Mouse (Mus musculus): ENCODE data around the gene Akr1a1. TPM values are rescaled to one million over a fixed set of nuclear protein-coding genes. Genes with fewer than 3 reads are reported as not detected.
A peak's percentile ranks its signal among the peaks of the same experiment; 100 is the strongest.

Gene Akr1a1
- 347 and 373 TPM in 2 replicates for total RNA-seq (2012; rRNA removed)
- 517 and 533 TPM in 2 replicates for total RNA-seq (2014; rRNA removed)
- 450 and 470 TPM in 2 replicates for polyA plus RNA-seq (2012; ENCODE audit: insufficient read length, low read depth)

GRCm38 (mm10) chr4:116650924-116651796 lies at the start of gene Akr1a1:
Gene Akr1a1, minus strand, starts transcription at chr4:116651680.
- DNase-seq (ENCODE audit: extremely low read depth): peak; percentile 89
- no peaks in the 10 kb centered on the region for H3K9me3 ChIP-seq (replicated peaks; ENCODE audit: low read length)
- peaks cover 13 to 26% of the 10 kb centered on the region in 2 experiments for H3K36me3 ChIP-seq (replicated peaks in 1 of 2; ENCODE audit: control insufficient read depth in 1 of 2, insufficient read depth in 1 of 2, low read length in 1 of 2)
- H3K4me1 ChIP-seq (ENCODE audit: control insufficient read depth in 1 of 2, insufficient read depth in 2 of 2): peaks cover 3 to 54% of the 10 kb centered on the region in 2 experiments; a peak in 3 of 4 replicates
- in situ Hi-C loops (cut with MboI; ENCODE audit: low pct_ligation_motif_present, low pct_unique_long_range_greater_than_20kb, low sequenced_read_pairs): no loop called here
- peak within 1 kb of the TSS; percentile 59 to 91 (median 84) for H3K4me3 ChIP-seq (replicated peaks in 1 of 3; ENCODE audit: low read depth in 2 of 3, low read length in 2 of 3, poor library complexity in 1 of 3)
- H3K9ac ChIP-seq (ENCODE audit: insufficient read depth, low read depth): peak within 1 kb of the TSS; percentile 82
- dilution Hi-C loops (cut with MboI; ENCODE audit: extremely low pct_ligation_motif_present, extremely low pct_unique_long_range_greater_than_20kb, low sequenced_read_pairs): no loop called here
- H3K4me2 ChIP-seq (ENCODE audit: insufficient read depth, low read depth, poor library complexity, severe bottlenecking): peak within 1 kb of the TSS; percentile 79
- no peaks in the 10 kb centered on the region for H3K27me3 ChIP-seq (replicated peaks)
- H3K79me2 ChIP-seq (replicated peaks; ENCODE audit: control insufficient read depth, extremely low read depth, insufficient read depth, poor library complexity, severe bottlenecking): peaks cover 51% of the 10 kb centered on the region
- H3K27ac ChIP-seq (ENCODE audit: insufficient read depth, low read depth): peak within 1 kb of the TSS; percentile 51
- TF ChIP-seq CTCF (conservative IDR thresholded peaks at IDR 0.05 in 1 of 2, IDR thresholded peaks at IDR 0.05 in 1 of 2; ENCODE audit: low read depth in 2 of 2, low read length in 2 of 2): no peak
- 0 out of 2 replicates have a peak, but pooled peaks have one; percentile 35 for TF ChIP-seq MAZ (IDR thresholded peaks at IDR 0.05; ENCODE audit: low read depth, low read length)
- no peak for TF ChIP-seq USF1 (IDR thresholded peaks at IDR 0.05; ENCODE audit: low read depth, low read length)
- TF ChIP-seq MAX (IDR thresholded peaks at IDR 0.05; ENCODE audit: low read length): peak; percentile 47; the same call in 1 of the 2 replicates
- no peak for TF ChIP-seq EP300 (IDR thresholded peaks at IDR 0.05; ENCODE audit: low read length)
- TF ChIP-seq ZKSCAN1 (IDR thresholded peaks at IDR 0.05; ENCODE audit: borderline replicate concordance, low read depth, low read length): no peak
- TF ChIP-seq HCFC1 (IDR thresholded peaks at IDR 0.05; ENCODE audit: low read depth, low read length): peak; percentile 89
- no peak for TF ChIP-seq SMC3 (IDR thresholded peaks at IDR 0.05; ENCODE audit: low read depth, low read length)
- peak; percentile 86 for TF ChIP-seq TCF12 (IDR thresholded peaks at IDR 0.05; ENCODE audit: low read depth, low read length)
- TF ChIP-seq CHD1 (IDR thresholded peaks at IDR 0.05; ENCODE audit: low read depth, low read length): no peak
- TF ChIP-seq USF2 (conservative IDR thresholded peaks at IDR 0.05; ENCODE audit: low read depth, low read length): no peak
- 0 out of 2 replicates have a peak, but pooled peaks have one; percentile 15 for TF ChIP-seq RCOR1 (conservative IDR thresholded peaks at IDR 0.05; ENCODE audit: low read depth, low read length)
- TF ChIP-seq ZC3H11A (IDR thresholded peaks at IDR 0.05; ENCODE audit: low read depth, low read length): no peak
- TF ChIP-seq ELF1 (IDR thresholded peaks at IDR 0.05; ENCODE audit: low read depth, low read length): peak; percentile 50; the same call in 1 of the 2 replicates
- TF ChIP-seq KAT2A (IDR thresholded peaks at IDR 0.05; ENCODE audit: insufficient replicate concordance, low read length): peak; percentile 74; the same call in 1 of the 2 replicates
- TF ChIP-seq MAFK (IDR thresholded peaks at IDR 0.05; ENCODE audit: insufficient replicate concordance, low read length): 0 out of 2 replicates have a peak, but pooled peaks have one; percentile 8
- TF ChIP-seq PAX5 (IDR thresholded peaks at IDR 0.05; ENCODE audit: low read length): no peak
- peak; percentile 82 for TF ChIP-seq NELFE (IDR thresholded peaks at IDR 0.05; ENCODE audit: low read depth, low read length)
- TF ChIP-seq MXI1 (IDR thresholded peaks at IDR 0.05; ENCODE audit: low read depth, low read length): peak; percentile 56
- TF ChIP-seq JUN (IDR thresholded peaks at IDR 0.05; ENCODE audit: insufficient read depth, low read depth, low read length): no peak
- no peak for TF ChIP-seq ZNF384 (IDR thresholded peaks at IDR 0.05; ENCODE audit: low read depth, low read length)
- peak; percentile 87 for TF ChIP-seq POLR2A (IDR thresholded peaks at IDR 0.05; ENCODE audit: low read depth, low read length)
- TF ChIP-seq JUND (conservative IDR thresholded peaks at IDR 0.05; ENCODE audit: low read depth, low read length): no peak
- no peak; the same call in 1 of the 2 replicates for TF ChIP-seq MEF2A (IDR thresholded peaks at IDR 0.05; ENCODE audit: borderline replicate concordance, low read depth, low read length)
- TF ChIP-seq E2F4 (IDR thresholded peaks at IDR 0.05; ENCODE audit: insufficient replicate concordance, low read depth, low read length): no peak
- TF ChIP-seq UBTF (IDR thresholded peaks at IDR 0.05; ENCODE audit: low read depth, low read length): no peak; the same call in 1 of the 2 replicates
- TF ChIP-seq CHD2 (IDR thresholded peaks at IDR 0.05; ENCODE audit: low read length): no peak; the same call in 1 of the 2 replicates
- TF ChIP-seq MYC (IDR thresholded peaks at IDR 0.05; ENCODE audit: low read depth, low read length): peak; percentile 82
- no peak for TF ChIP-seq RAD21 (IDR thresholded peaks at IDR 0.05; ENCODE audit: low read depth, low read length)
- no peak; the same call in none of the 2 replicates for TF ChIP-seq SIN3A (IDR thresholded peaks at IDR 0.05; ENCODE audit: low read length)
- TF ChIP-seq BHLHE40 (IDR thresholded peaks at IDR 0.05; ENCODE audit: low read depth, low read length): peak; percentile 32; the same call in 1 of the 2 replicates
- 0 out of 2 replicates have a peak, but pooled peaks have one; percentile 15 for TF ChIP-seq IRF4 (IDR thresholded peaks at IDR 0.05; ENCODE audit: low read depth, low read length)
- no peak; the same call in 1 of the 2 replicates for TF ChIP-seq ETS1 (conservative IDR thresholded peaks at IDR 0.05; ENCODE audit: low read depth, low read length)
- peak; percentile 97 for TF ChIP-seq TBP (conservative IDR thresholded peaks at IDR 0.05; ENCODE audit: low read depth, low read length)
- peak; percentile 78; the same call in 1 of the 2 replicates for TF ChIP-seq POLR2AphosphoS2 (IDR thresholded peaks at IDR 0.05; ENCODE audit: low read depth, low read length)
- peak; percentile 73; the same call in 1 of the 2 replicates for TF ChIP-seq ZMIZ1 (IDR thresholded peaks at IDR 0.05; ENCODE audit: low read depth, low read length)
- TF ChIP-seq GABPA (IDR thresholded peaks at IDR 0.05; ENCODE audit: insufficient replicate concordance, low read depth, low read length): peak; percentile 67

Data from CH12.LX (cell line).